Mouse (Mus musculus): Measurements from ENCODE around the gene Cse1l. TPM values are rescaled to one million over a fixed set of nuclear protein-coding genes. Genes with fewer than 3 reads are reported as not detected.

Gene Cse1l
- polyA plus RNA-seq, 1 experiment from 2014 or later, result 134 TPM

DNA sequence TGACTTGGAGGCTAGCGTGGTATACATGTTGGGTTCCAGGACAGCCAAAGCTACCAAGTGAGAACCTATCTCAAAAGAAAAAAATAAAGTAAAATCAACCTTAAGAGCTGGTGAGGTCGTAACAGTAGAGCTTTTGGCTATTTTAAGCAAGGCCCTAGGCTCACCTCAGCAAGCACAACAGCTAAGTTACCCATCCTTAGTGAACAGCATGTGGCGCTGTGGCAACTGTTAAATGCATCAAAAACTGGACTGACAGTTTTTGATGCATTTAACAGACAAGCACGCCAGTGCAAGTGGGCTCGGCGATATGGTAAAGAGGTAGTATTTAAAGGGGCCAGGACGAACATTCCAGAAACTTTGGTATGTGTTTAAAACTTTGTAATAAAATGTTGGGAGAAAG lies 85.0 kb downstream of the Cse1l start:
- Histone ChIP-seq H3K9ac (no peak overlapping the region), H3K4me3 (no peak overlapping the region), H3K27me3 (replicated peaks) (no peaks in the 10 kb centered on the region), H3K9me3 (no peaks in the 10 kb centered on the region), H3K27ac (no peak overlapping the region), H3K4me2 (replicated peaks) (no peak overlapping the region), H3K36me3 (no peaks in the 10 kb centered on the region), H3K4me1 (peaks cover 26% of the 10 kb centered on the region)
- WGBS, result 88% methylated on average over 7 of the region's 7 CpGs
- no peak for ATAC-seq (ENCODE audit: low FRiP score, low read depth)

DNA sequence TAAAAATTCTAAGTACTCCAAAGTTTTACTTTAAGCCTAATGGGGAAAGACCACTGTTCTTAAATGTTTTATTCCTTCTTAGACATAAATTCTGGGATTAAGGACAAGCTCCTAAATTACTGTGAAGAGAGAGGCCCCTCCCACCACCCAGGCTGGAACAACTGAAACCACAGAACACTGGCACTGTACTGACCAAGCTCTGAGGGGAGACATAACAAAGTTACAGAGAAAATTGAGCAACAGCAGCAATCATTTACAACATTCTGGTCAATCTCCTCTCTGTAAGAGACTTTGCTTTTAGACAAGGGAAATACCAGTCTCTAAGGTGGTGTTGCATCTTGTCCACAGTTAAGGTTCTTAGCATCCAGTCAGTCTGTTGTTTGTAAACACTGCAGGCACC lies 86.1 kb downstream of the Cse1l start:
- Histone ChIP-seq H3K4me2 (replicated peaks) (no peak overlapping the region), H3K36me3 (no peaks in the 10 kb centered on the region), H3K4me1 (peaks cover 30% of the 10 kb centered on the region), H3K9me3 (no peaks in the 10 kb centered on the region), H3K9ac (no peak overlapping the region), H3K4me3 (no peak overlapping the region), H3K27ac (no peak overlapping the region), H3K27me3 (replicated peaks) (no peaks in the 10 kb centered on the region)
- no peak for ATAC-seq (ENCODE audit: low FRiP score, low read depth)

DNA sequence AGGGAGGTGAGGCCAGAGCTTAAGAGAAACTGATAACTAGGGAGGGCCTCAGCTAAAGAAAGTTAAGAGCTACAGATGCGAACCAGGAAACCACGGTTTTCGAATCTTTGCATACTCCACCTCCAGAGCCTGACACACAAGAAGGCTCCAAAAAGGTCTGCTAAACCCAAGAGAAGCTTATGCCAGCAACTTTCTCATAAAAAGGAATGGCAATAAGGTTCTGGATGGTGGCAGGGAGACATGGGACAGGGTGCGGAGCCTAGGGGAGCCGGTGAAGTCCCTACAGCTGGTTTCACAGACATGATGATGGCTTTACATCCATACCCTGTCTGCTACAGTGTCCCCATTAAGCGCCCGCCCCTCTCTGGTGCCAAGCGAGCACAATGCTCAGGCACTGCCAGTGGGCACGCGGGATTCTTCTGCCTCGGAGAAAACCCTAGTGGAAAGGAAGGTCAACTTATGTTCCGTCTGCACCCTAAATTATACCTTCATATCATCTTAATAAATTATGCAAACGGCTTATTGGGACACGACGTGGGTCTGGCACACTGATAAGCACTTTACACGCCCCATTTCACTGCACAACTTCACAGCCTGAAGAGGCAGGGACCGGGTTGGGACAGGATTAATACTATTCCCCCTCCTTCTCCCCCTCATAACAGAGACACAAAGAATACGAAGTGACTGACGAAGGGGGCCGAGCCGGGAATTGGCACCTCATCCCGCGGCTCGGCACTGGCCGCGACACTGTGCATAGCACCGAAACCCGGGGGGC lies 89.4 kb downstream of the Cse1l start:
- Histone ChIP-seq H3K27me3 (replicated peaks) (no peaks in the 10 kb centered on the region), H3K36me3 (no peaks in the 10 kb centered on the region), H3K4me2 (replicated peaks) (peak overlapping the region; percentile 79), H3K4me3 (peak overlapping the region; percentile 99), H3K4me1 (peaks cover 30% of the 10 kb centered on the region), H3K9me3 (no peaks in the 10 kb centered on the region), H3K9ac (peak overlapping the region; percentile 99), H3K27ac (peak overlapping the region; percentile 96)
- peak; percentile 27; the same call in 1 of the 2 replicates for ATAC-seq (ENCODE audit: low FRiP score, low read depth)
- WGBS, result 5% methylated on average over 28 of the region's 28 CpGs

Other genes starting within 250 kb of the Cse1l start
- gene Prex1, start 192.2 kb upstream of the Cse1l start, polyA plus RNA-seq (2016; fragmentation: Nextera tagmentation; extraction: Ambion mirVana), result 45.3 and 47.8 TPM in 2 replicates
- 12.0 and 13.2 TPM in 2 replicates for gene Trp53rkb, start 113.5 kb upstream of the Cse1l start, polyA plus RNA-seq (2016; fragmentation: Nextera tagmentation; extraction: Ambion mirVana)
- gene Arfgef2, start 100.5 kb upstream of the Cse1l start, polyA plus RNA-seq (2016; fragmentation: Nextera tagmentation; extraction: Ambion mirVana), result 5.4 and 5.7 TPM in 2 replicates
- 118 TPM in 2 replicates for gene Stau1, start 90.3 kb downstream of the Cse1l start, polyA plus RNA-seq (2016; fragmentation: Nextera tagmentation; extraction: Ambion mirVana)
- 43.8 and 44.5 TPM in 2 replicates for gene Ddx27, start 109.2 kb downstream of the Cse1l start, polyA plus RNA-seq (2016; fragmentation: Nextera tagmentation; extraction: Ambion mirVana)
- gene Znfx1, start 157.0 kb downstream of the Cse1l start, polyA plus RNA-seq (2016; fragmentation: Nextera tagmentation; extraction: Ambion mirVana), result 8.2 and 9.6 TPM in 2 replicates

All from neural tube, embryonic 12.5 days (tissue).